Mouse (Mus musculus) cortical plate, adult 2 months (tissue): ENCODE results near the gene Kat5.

Source experiments
- CTCF ChIP-seq: fragments of 200-500 bp; IDR thresholded peaks from 2 replicates; pipeline ENCODE4 v1.5.1; 2011; ENCODE audit warnings: mild to moderate bottlenecking, control low read depth, low read length; ENCODE audit not compliant: insufficient read depth; ENCODE audit errors: extremely low read depth
- POLR2A ChIP-seq: fragments of 200-500 bp; IDR thresholded peaks from 2 replicates; pipeline ENCODE4 v1.6.1; 2011; ENCODE audit warnings: mild to moderate bottlenecking, low read length, control low read depth; ENCODE audit not compliant: insufficient read depth; ENCODE audit errors: extremely low read depth

GRCm38 (mm10) chr19:5569521-5569920 is 40.5 kb downstream of the Kat5 start:
- TF ChIP-seq CTCF (no peak), POLR2A (no peak)
